Mouse (Mus musculus): ENCODE results near the gene Pard3. TPM values are rescaled to one million over a fixed set of nuclear protein-coding genes. Genes with fewer than 3 reads are reported as not detected.

Gene Pard3
- polyA plus RNA-seq, 1 experiment: 51.2 TPM

- TF ChIP-seq CTCF (conservative IDR thresholded peaks at IDR 0.05; ENCODE audit: insufficient read depth, insufficient read length, low read depth, low read length) (no peak), POLR2A (IDR thresholded peaks at IDR 0.05; ENCODE audit: low read depth, low read length) (no peak)
- no peaks in the 10 kb centered on the region for H3K27me3 ChIP-seq (replicated peaks; ENCODE audit: control insufficient read depth, insufficient read depth, low read length)
- 99% methylated on average over 6 of the region's 6 CpGs for WGBS
- no peak overlapping the region for H3K27ac ChIP-seq (ENCODE audit: insufficient read depth, low read depth, low read length)
- no peaks in the 10 kb centered on the region for H3K36me3 ChIP-seq (ENCODE audit: control insufficient read depth, insufficient read depth, low read length)
- H3K4me3 ChIP-seq (ENCODE audit: insufficient read depth, low read depth, low read length): no peak overlapping the region
- DNase-seq: no peak
- peaks cover 9% of the 10 kb centered on the region; the same call in 1 of the 2 replicates for H3K4me1 ChIP-seq (ENCODE audit: control insufficient read depth, insufficient read depth, low read length)
Observed at GRCm38 (mm10) chr8:127449066-127449840, 385.6 kb downstream of the Pard3 start.

DNA sequence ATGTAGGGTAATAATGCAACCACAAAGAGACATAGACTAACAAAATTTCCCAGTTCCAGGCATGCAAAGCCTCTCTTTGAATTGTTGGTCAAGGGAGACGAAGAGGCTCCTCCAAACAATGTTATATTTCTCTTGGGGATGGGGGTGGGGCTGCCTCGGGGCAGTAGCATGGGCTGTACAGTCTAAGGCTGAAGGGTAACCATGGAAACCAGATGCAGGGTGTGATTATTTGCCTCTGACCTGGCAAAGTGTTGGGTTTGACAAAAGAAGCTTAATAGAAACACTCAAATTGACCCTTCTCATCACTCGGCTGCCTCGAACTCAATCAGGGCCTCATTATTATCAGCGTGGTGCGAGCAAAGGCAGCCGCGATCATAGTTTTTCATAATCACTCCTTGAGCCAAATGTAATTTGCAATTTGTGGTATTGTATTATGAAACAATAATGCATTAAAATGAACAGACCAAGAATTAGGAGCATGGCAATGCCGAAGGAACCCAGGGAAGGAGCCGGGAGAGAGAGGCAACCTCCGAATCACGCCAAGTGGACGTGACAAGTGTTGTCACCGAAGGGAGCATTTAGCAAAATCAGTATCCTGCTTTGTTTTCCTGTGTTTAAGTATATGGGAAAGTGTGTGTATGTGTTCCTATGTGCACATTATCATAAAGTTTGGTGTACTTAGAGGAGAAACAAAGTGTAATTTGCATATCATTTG, 387.4 kb downstream of the Pard3 start:
- no peaks in the 10 kb centered on the region for H3K36me3 ChIP-seq (ENCODE audit: control insufficient read depth, insufficient read depth, low read length)
- no peak for DNase-seq
- H3K4me3 ChIP-seq (ENCODE audit: insufficient read depth, low read depth, low read length): no peak overlapping the region
- H3K4me1 ChIP-seq (ENCODE audit: control insufficient read depth, insufficient read depth, low read length): peaks cover 9% of the 10 kb centered on the region; the same call in 1 of the 2 replicates
- no peak overlapping the region for H3K27ac ChIP-seq (ENCODE audit: insufficient read depth, low read depth, low read length)
- H3K27me3 ChIP-seq (replicated peaks; ENCODE audit: control insufficient read depth, insufficient read depth, low read length): no peaks in the 10 kb centered on the region
- TF ChIP-seq POLR2A (IDR thresholded peaks at IDR 0.05; ENCODE audit: low read depth, low read length) (no peak), CTCF (conservative IDR thresholded peaks at IDR 0.05; ENCODE audit: insufficient read depth, insufficient read length, low read depth, low read length) (no peak)
- WGBS: 93% methylated on average over 14 of the region's 14 CpGs

DNA sequence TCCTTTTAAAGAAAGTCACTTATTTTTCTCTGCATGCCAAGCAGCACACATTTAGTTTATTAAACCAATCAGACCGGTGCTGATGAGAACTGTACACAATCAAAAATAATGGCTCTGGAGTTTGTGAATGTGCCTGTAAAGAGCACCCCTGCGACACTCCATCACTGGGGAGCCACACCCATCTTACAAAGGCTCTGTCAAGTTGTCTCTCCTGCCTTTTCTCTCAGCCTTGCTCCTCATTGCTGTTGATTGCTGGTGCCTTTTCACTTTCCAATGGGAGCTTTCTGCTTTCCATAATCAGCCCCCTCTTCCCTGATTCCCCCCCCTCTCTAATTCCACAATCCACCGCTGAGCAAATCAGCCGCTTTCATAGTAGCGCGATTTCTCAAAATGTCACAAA, 388.7 kb downstream of the Pard3 start:
- Histone ChIP-seq H3K4me3 (ENCODE audit: insufficient read depth, low read depth, low read length) (no peak overlapping the region), H3K27ac (ENCODE audit: insufficient read depth, low read depth, low read length) (no peak overlapping the region), H3K27me3 (replicated peaks; ENCODE audit: control insufficient read depth, insufficient read depth, low read length) (no peaks in the 10 kb centered on the region), H3K36me3 (ENCODE audit: control insufficient read depth, insufficient read depth, low read length) (no peaks in the 10 kb centered on the region), H3K4me1 (ENCODE audit: control insufficient read depth, insufficient read depth, low read length) (peaks cover 3% of the 10 kb centered on the region; the same call in 1 of the 2 replicates)
- no peak for TF ChIP-seq CTCF (conservative IDR thresholded peaks at IDR 0.05; ENCODE audit: insufficient read depth, insufficient read length, low read depth, low read length)
- TF ChIP-seq POLR2A (IDR thresholded peaks at IDR 0.05; ENCODE audit: low read depth, low read length): no peak
- no peak for DNase-seq
- WGBS: 94% methylated on average over 6 of the region's 6 CpGs

DNA sequence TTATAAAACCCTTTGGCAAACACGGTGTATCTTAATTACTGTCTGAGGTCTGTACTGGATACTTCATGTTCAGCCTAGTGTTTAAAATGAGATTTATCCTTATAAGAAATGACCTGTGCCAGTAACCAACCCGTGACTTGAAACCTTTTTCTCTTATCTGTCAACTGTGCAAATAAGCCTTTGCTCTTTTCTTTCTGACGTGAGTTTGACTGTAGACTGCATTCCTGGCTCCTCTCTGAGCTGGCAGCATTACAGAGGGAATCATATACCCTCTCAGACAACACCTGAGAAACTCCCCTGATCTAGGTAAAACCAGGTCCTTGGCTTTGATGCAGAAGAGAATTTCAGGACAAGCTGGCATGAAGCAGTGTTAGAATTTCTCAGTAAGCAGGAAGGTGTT, 394.2 kb downstream of the Pard3 start:
- H3K4me1 ChIP-seq (ENCODE audit: control insufficient read depth, insufficient read depth, low read length): no peaks in the 10 kb centered on the region
- H3K36me3 ChIP-seq (ENCODE audit: control insufficient read depth, insufficient read depth, low read length): no peaks in the 10 kb centered on the region
- TF ChIP-seq POLR2A (IDR thresholded peaks at IDR 0.05; ENCODE audit: low read depth, low read length) (no peak), CTCF (conservative IDR thresholded peaks at IDR 0.05; ENCODE audit: insufficient read depth, insufficient read length, low read depth, low read length) (no peak)
- DNase-seq: no peak
- H3K27ac ChIP-seq (ENCODE audit: insufficient read depth, low read depth, low read length): no peak overlapping the region
- 71% methylated on average over 3 of the region's 3 CpGs for WGBS
- no peaks in the 10 kb centered on the region for H3K27me3 ChIP-seq (replicated peaks; ENCODE audit: control insufficient read depth, insufficient read depth, low read length)
- no peak overlapping the region for H3K4me3 ChIP-seq (ENCODE audit: insufficient read depth, low read depth, low read length)

GRCm38 (mm10) chr8:127461173-127461572, 397.5 kb downstream of the Pard3 start:
- no peak for TF ChIP-seq POLR2A (IDR thresholded peaks at IDR 0.05; ENCODE audit: low read depth, low read length)
- no peak for TF ChIP-seq CTCF (conservative IDR thresholded peaks at IDR 0.05; ENCODE audit: insufficient read depth, insufficient read length, low read depth, low read length)
- H3K27me3 ChIP-seq (replicated peaks; ENCODE audit: control insufficient read depth, insufficient read depth, low read length): no peaks in the 10 kb centered on the region
- 50% methylated on average over 3 of the region's 3 CpGs for WGBS
- H3K4me1 ChIP-seq (ENCODE audit: control insufficient read depth, insufficient read depth, low read length): 0 out of 2 replicates have a peak, but pooled peaks cover 3% of the 10 kb centered on the region
- no peak overlapping the region for H3K27ac ChIP-seq (ENCODE audit: insufficient read depth, low read depth, low read length)
- H3K4me3 ChIP-seq (ENCODE audit: insufficient read depth, low read depth, low read length): no peak overlapping the region
- DNase-seq: peak; percentile 62
- H3K36me3 ChIP-seq (ENCODE audit: control insufficient read depth, insufficient read depth, low read length): no peaks in the 10 kb centered on the region

DNA sequence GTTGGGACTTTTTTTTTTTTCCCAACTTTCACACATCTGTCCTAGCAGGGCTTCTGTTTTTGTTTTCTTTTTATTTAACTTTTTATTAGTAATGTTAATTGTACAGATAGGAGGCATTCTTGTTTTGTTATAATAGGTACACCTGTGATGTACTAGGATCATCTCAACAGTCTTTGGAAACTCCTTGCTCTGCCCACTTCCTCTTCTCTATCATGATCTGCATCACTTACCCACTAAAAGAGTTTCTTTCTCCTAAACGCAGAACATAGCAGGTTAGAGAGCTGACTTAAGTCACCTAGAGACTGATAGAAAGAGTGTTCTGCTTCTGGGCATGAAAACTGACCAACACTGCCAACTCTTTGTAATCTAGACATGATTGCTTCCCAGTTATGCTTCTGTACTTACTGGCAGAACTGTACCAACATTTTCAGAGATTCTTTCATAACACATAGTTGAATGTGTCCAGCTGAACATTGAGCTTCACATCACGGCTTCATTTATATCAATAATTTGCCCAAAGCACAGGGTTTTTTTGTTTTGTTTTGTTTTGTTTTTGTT, 398.8 kb downstream of the Pard3 start:
- Histone ChIP-seq H3K4me3 (ENCODE audit: insufficient read depth, low read depth, low read length) (no peak overlapping the region), H3K36me3 (ENCODE audit: control insufficient read depth, insufficient read depth, low read length) (no peaks in the 10 kb centered on the region), H3K27ac (ENCODE audit: insufficient read depth, low read depth, low read length) (no peak overlapping the region), H3K27me3 (replicated peaks; ENCODE audit: control insufficient read depth, insufficient read depth, low read length) (no peaks in the 10 kb centered on the region), H3K4me1 (ENCODE audit: control insufficient read depth, insufficient read depth, low read length) (0 out of 2 replicates have a peak, but pooled peaks cover 3% of the 10 kb centered on the region)
- TF ChIP-seq CTCF (conservative IDR thresholded peaks at IDR 0.05; ENCODE audit: insufficient read depth, insufficient read length, low read depth, low read length) (no peak), POLR2A (IDR thresholded peaks at IDR 0.05; ENCODE audit: low read depth, low read length) (no peak)
- WGBS: 68% methylated on average over 2 of the region's 2 CpGs
- DNase-seq: no peak

DNA sequence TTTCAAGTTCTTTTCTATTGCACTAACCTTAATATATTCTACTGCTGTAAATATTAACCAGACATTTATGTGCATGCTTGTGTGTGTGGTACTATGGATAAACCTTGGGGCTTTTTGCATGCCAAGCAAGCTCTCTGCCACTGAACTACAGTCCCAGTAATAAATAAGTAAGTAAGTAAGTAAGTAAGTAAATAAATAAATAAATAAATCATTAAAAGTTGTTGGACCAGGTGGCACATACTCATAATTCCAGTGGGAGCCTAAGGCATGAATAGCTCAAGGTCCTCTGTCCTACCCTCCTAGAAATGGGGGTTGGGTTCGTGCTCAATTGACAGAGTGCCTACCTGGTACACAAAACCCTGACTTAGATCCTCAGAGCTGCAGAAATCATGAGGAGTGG, 400.6 kb downstream of the Pard3 start:
- Histone ChIP-seq H3K36me3 (ENCODE audit: control insufficient read depth, insufficient read depth, low read length) (no peaks in the 10 kb centered on the region), H3K27me3 (replicated peaks; ENCODE audit: control insufficient read depth, insufficient read depth, low read length) (no peaks in the 10 kb centered on the region), H3K4me1 (ENCODE audit: control insufficient read depth, insufficient read depth, low read length) (0 out of 2 replicates have a peak, but pooled peaks cover 3% of the 10 kb centered on the region), H3K27ac (ENCODE audit: insufficient read depth, low read depth, low read length) (peak overlapping the region; percentile 83; the same call in 1 of the 2 replicates), H3K4me3 (ENCODE audit: insufficient read depth, low read depth, low read length) (no peak overlapping the region)
- 63% methylated on average over 1 of the region's 1 CpGs for WGBS
- peak; percentile 70 for DNase-seq
- TF ChIP-seq CTCF (conservative IDR thresholded peaks at IDR 0.05; ENCODE audit: insufficient read depth, insufficient read length, low read depth, low read length) (no peak), POLR2A (IDR thresholded peaks at IDR 0.05; ENCODE audit: low read depth, low read length) (no peak)
